Mouse (Mus musculus) neural tube, embryonic 12.5 days (tissue): ENCODE results near the gene Olfm1. TPM values are rescaled to one million over a fixed set of nuclear protein-coding genes. Genes with fewer than 3 reads are reported as not detected.
A peak's percentile ranks its signal among the peaks of the same experiment; 100 is the strongest.

Experiments used
- ATAC-seq: fragments of 200-750 bp; cut with Nextera tagmentation; 2 replicates; pipeline ENCODE4 v1.8.0; 2017; ENCODE audit warnings: low read depth, mild to moderate bottlenecking, moderate TSS enrichment, moderate library complexity; ENCODE audit not compliant: low FRiP score
- H3K27ac ChIP-seq: fragments of 300-500 bp; sonication (generic); 2 replicates; pipeline ENCODE4 v1.5.1; 2016
- H3K27me3 ChIP-seq: fragments of 300-500 bp; sonication (generic); replicated peaks from 2 replicates; pipeline ENCODE4 v1.6.1; 2016; ENCODE audit warnings: mild to moderate bottlenecking
- H3K36me3 ChIP-seq: fragments of 300-500 bp; sonication (generic); 2 replicates; pipeline ENCODE4 v1.6.1; 2016; ENCODE audit warnings: mild to moderate bottlenecking
- H3K4me1 ChIP-seq: fragments of 300-500 bp; sonication (generic); 2 replicates; pipeline ENCODE4 v1.6.1; 2016
- H3K4me2 ChIP-seq: fragments of 300-500 bp; sonication (generic); replicated peaks from 2 replicates; pipeline ENCODE4 v1.6.1; 2016; ENCODE audit warnings: mild to moderate bottlenecking
- H3K4me3 ChIP-seq: fragments of 300-500 bp; sonication (generic); 2 replicates; pipeline ENCODE4 v1.5.1; 2016
- H3K9ac ChIP-seq: fragments of 300-500 bp; sonication (generic); 2 replicates; pipeline ENCODE4 v1.6.1; 2016; ENCODE audit warnings: mild to moderate bottlenecking
- H3K9me3 ChIP-seq: fragments of 300-500 bp; sonication (generic); 2 replicates; pipeline ENCODE4 v1.6.1; 2016; ENCODE audit warnings: mild to moderate bottlenecking
- WGBS: fragments of 180-500 bp; shearing (Covaris S2); methylation state at CpG from one replicate; pipeline ENCODE4 v1.1.7; 2016; 5-methylcytosine and 5-hydroxymethylcytosine counted together
- polyA plus RNA-seq: library from polyadenylated mRNA; unstranded; fragments of >200 nt; fragmentation: Nextera tagmentation; extraction: Ambion mirVana; gene quantifications from 2 replicates; pipeline ENCODE4 v1.2.1, GENCODE M21; 2016

Olfm1 gene
- polyA plus RNA-seq = 171 and 188 TPM in 2 replicates

- Histone ChIP-seq H3K4me2 (peak within 1 kb of the TSS; percentile 84), H3K4me1 (peaks cover 34% of the 10 kb centered on the region), H3K27ac (peak within 1 kb of the TSS; percentile 65), H3K36me3 (no peaks in the 10 kb centered on the region), H3K9me3 (no peaks in the 10 kb centered on the region), H3K27me3 (no peaks in the 10 kb centered on the region), H3K4me3 (peak within 1 kb of the TSS; percentile 70), H3K9ac (peak within 1 kb of the TSS; percentile 82)
- under 1% methylated on average over 76 of the region's 76 CpGs for WGBS
- peak; percentile 78 for ATAC-seq
These were observed at the start of gene Olfm1 for GRCm38 (mm10) chr2:28192821-28193689. Olfm1 (plus strand) TSS chr2:28192992.

GRCm38 (mm10) chr2:28143417-28144045 is 49.3 kb upstream of the Olfm1 start:
- peaks cover 25% of the 10 kb centered on the region; the same call in 1 of the 2 replicates for H3K4me1 ChIP-seq
- no peaks in the 10 kb centered on the region for H3K36me3 ChIP-seq
- H3K4me3 ChIP-seq = no peak overlapping the region
- no peaks in the 10 kb centered on the region for H3K9me3 ChIP-seq
- no peak overlapping the region for H3K9ac ChIP-seq
- no peak for ATAC-seq
- no peaks in the 10 kb centered on the region for H3K27me3 ChIP-seq
- H3K4me2 ChIP-seq = no peak overlapping the region
- 62% methylated on average over 13 of the region's 13 CpGs for WGBS
- no peak overlapping the region for H3K27ac ChIP-seq

GRCm38 (mm10) chr2:28145702-28146101 is 47.1 kb upstream of the Olfm1 start:
- Histone ChIP-seq H3K27ac (no peak overlapping the region), H3K36me3 (no peaks in the 10 kb centered on the region), H3K4me1 (peaks cover 24% of the 10 kb centered on the region), H3K4me3 (no peak overlapping the region), H3K9ac (no peak overlapping the region), H3K27me3 (no peaks in the 10 kb centered on the region), H3K4me2 (no peak overlapping the region), H3K9me3 (no peaks in the 10 kb centered on the region)
- 84% methylated on average over 5 of the region's 5 CpGs for WGBS
- ATAC-seq = no peak

- H3K4me3 ChIP-seq = no peak overlapping the region
- peaks cover 24% of the 10 kb centered on the region for H3K4me1 ChIP-seq
- H3K27ac ChIP-seq = no peak overlapping the region
- H3K9ac ChIP-seq = no peak overlapping the region
- no peaks in the 10 kb centered on the region for H3K36me3 ChIP-seq
- ATAC-seq = no peak
- H3K9me3 ChIP-seq = no peaks in the 10 kb centered on the region
- WGBS = 72% methylated on average over 4 of the region's 4 CpGs
- H3K4me2 ChIP-seq = no peak overlapping the region
- no peaks in the 10 kb centered on the region for H3K27me3 ChIP-seq
These were observed 46.6 kb upstream of the Olfm1 start for GRCm38 (mm10) chr2:28146152-28146551.

- Histone ChIP-seq H3K4me2 (no peak overlapping the region), H3K4me3 (no peak overlapping the region), H3K27ac (no peak overlapping the region), H3K36me3 (no peaks in the 10 kb centered on the region), H3K9me3 (no peaks in the 10 kb centered on the region), H3K9ac (no peak overlapping the region), H3K27me3 (no peaks in the 10 kb centered on the region), H3K4me1 (peaks cover 19% of the 10 kb centered on the region)
- 81% methylated on average over 4 of the region's 4 CpGs for whole genome bisulfite sequencing
- ATAC-seq = no peak
These were observed 46.1 kb upstream of the Olfm1 start for GRCm38 (mm10) chr2:28146685-28147084.

- Histone ChIP-seq H3K9me3 (no peaks in the 10 kb centered on the region), H3K36me3 (no peaks in the 10 kb centered on the region), H3K4me1 (peaks cover 15% of the 10 kb centered on the region), H3K27ac (no peak overlapping the region), H3K27me3 (no peaks in the 10 kb centered on the region), H3K4me3 (no peak overlapping the region), H3K4me2 (no peak overlapping the region), H3K9ac (no peak overlapping the region)
- 78% methylated on average over 5 of the region's 5 CpGs for WGBS
- ATAC-seq = no peak
These were observed 45.5 kb upstream of the Olfm1 start for GRCm38 (mm10) chr2:28147248-28147794.

- ATAC-seq = no peak
- Histone ChIP-seq H3K27me3 (no peaks in the 10 kb centered on the region), H3K36me3 (no peaks in the 10 kb centered on the region), H3K9me3 (no peaks in the 10 kb centered on the region), H3K4me1 (peaks cover 3% of the 10 kb centered on the region; the same call in 1 of the 2 replicates), H3K27ac (no peak overlapping the region), H3K9ac (no peak overlapping the region), H3K4me2 (no peak overlapping the region), H3K4me3 (no peak overlapping the region)
- WGBS = 80% methylated on average over 11 of the region's 11 CpGs
These were observed 43.1 kb upstream of the Olfm1 start for GRCm38 (mm10) chr2:28149688-28150087.

- no peak overlapping the region for H3K4me3 ChIP-seq
- H3K36me3 ChIP-seq = no peaks in the 10 kb centered on the region
- no peak overlapping the region for H3K27ac ChIP-seq
- H3K27me3 ChIP-seq = no peaks in the 10 kb centered on the region
- no peak overlapping the region for H3K4me2 ChIP-seq
- no peak overlapping the region for H3K9ac ChIP-seq
- ATAC-seq = no peak
- 0 out of 2 replicates have a peak, but pooled peaks cover 4% of the 10 kb centered on the region for H3K4me1 ChIP-seq
- WGBS = 65% methylated on average over 7 of the region's 7 CpGs
- H3K9me3 ChIP-seq = no peaks in the 10 kb centered on the region
These were observed 32.2 kb upstream of the Olfm1 start for GRCm38 (mm10) chr2:28160568-28160967.

GRCm38 (mm10) chr2:28165570-28165969 is 27.2 kb upstream of the Olfm1 start:
- Histone ChIP-seq H3K4me2 (no peak overlapping the region), H3K27ac (no peak overlapping the region), H3K4me1 (0 out of 2 replicates have a peak, but pooled peaks cover 4% of the 10 kb centered on the region), H3K4me3 (no peak overlapping the region), H3K36me3 (no peaks in the 10 kb centered on the region), H3K9ac (0 out of 2 replicates have a peak overlapping the region, but pooled peaks have one; percentile 17), H3K27me3 (no peaks in the 10 kb centered on the region; the same call in 1 of the 2 replicates), H3K9me3 (no peaks in the 10 kb centered on the region)
- no peak for ATAC-seq
- 70% methylated on average over 8 of the region's 8 CpGs for WGBS

- Histone ChIP-seq H3K9ac (no peak overlapping the region), H3K4me1 (no peaks in the 10 kb centered on the region), H3K27ac (no peak overlapping the region), H3K9me3 (no peaks in the 10 kb centered on the region), H3K4me3 (no peak overlapping the region), H3K27me3 (no peaks in the 10 kb centered on the region; the same call in 1 of the 2 replicates), H3K36me3 (no peaks in the 10 kb centered on the region), H3K4me2 (no peak overlapping the region)
- ATAC-seq = no peak
- WGBS = 79% methylated on average over 12 of the region's 12 CpGs
These were observed 23.5 kb upstream of the Olfm1 start for GRCm38 (mm10) chr2:28169336-28169735.

- no peaks in the 10 kb centered on the region for H3K9me3 ChIP-seq
- H3K27me3 ChIP-seq = no peaks in the 10 kb centered on the region; the same call in none of the 2 replicates
- no peak overlapping the region for H3K4me3 ChIP-seq
- no peak for ATAC-seq
- no peak overlapping the region for H3K27ac ChIP-seq
- no peak overlapping the region for H3K4me2 ChIP-seq
- no peak overlapping the region for H3K9ac ChIP-seq
- no peaks in the 10 kb centered on the region for H3K36me3 ChIP-seq
- WGBS = 66% methylated on average over 6 of the region's 6 CpGs
- no peaks in the 10 kb centered on the region for H3K4me1 ChIP-seq
These were observed 20.8 kb upstream of the Olfm1 start for GRCm38 (mm10) chr2:28171962-28172361.
